Comparison of ENCODE assay signal across 8 mouse cellular contexts in the genomic region with DNA sequence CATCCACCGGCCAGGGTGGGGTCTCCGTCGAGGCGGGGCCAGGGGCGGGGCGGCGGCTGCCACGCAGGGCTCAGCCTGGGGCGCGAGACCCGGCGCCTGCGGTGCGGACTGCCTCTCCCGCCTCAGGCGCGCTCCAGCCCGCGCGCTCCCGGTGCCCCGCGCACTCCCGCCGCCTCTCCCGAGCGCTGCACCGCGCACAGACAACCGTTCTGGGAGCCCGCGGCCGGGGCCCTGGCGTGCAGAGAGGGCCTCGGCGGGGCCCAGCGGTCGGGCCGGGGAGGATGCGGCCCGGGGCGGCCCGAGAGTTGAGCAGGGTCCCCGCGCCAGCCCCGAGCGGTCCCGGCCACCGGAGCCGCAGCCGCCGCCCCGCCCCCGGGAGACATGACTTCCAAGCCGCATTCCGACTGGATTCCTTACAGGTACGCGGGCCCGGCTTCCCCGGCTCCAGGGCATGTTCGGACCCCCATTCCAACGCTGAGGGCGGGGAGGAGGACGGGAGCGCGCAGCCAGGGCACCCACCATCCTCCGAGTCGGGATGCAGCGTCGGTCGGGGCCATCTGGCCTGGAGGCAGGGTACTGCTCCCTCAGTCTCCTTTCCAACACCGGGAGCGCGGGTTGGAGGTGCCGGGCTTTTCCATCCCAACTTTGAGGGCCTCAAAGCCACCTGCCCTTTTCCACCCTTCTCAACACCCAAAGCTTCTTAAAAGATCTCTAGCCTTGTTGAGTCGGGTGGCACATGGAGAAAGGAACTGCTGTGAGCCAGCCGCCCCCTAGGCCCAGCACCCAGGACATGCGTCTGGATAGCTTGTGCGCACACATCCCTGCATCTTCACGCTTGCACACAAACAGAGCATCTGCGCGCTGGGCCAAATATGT.
DNase-seq lines count a peak whose midpoint lies in the region; ATAC-seq and TF ChIP-seq lines count a peak whose summit lies in the region.

No protein-coding gene starts in this region.

- H3K36me3 ChIP-seq in kidney, embryonic 14.5 days (ENCODE audit: control insufficient read depth, insufficient read depth, low read length): no peaks in the 10 kb centered on the region
- no peaks in the 10 kb centered on the region for H3K36me3 ChIP-seq in embryonic facial prominence, embryonic 10.5 days (replicated peaks)
- no peaks in the 10 kb centered on the region for H3K36me3 ChIP-seq in intestine, embryonic 16.5 days (ENCODE audit: control insufficient read depth, insufficient read depth, low read length)
- H3K36me3 ChIP-seq in midbrain, postnatal 0 days (ENCODE audit: insufficient read depth, low read length): no peaks in the 10 kb centered on the region

- peak; percentile 31; the same call in 1 of the 2 replicates for TF ChIP-seq CTCF in midbrain, postnatal 0 days (IDR thresholded peaks at IDR 0.05)

- peaks cover 34% of the 10 kb centered on the region for H3K27me3 ChIP-seq in kidney, embryonic 14.5 days (ENCODE audit: control insufficient read depth, insufficient read depth, low read length)
- peaks cover 74% of the 10 kb centered on the region for H3K27me3 ChIP-seq in embryonic facial prominence, embryonic 10.5 days (replicated peaks; ENCODE audit: low read depth, poor library complexity, severe bottlenecking)
- peaks cover 29% of the 10 kb centered on the region for H3K27me3 ChIP-seq in intestine, embryonic 16.5 days (replicated peaks; ENCODE audit: control insufficient read depth, insufficient read depth, low read length)
- H3K27me3 ChIP-seq in midbrain, postnatal 0 days (ENCODE audit: insufficient read depth, low read length): no peaks in the 10 kb centered on the region

- 2% methylated on average over 76 of the region's 82 CpGs for WGBS in kidney, embryonic 14.5 days
- 1% methylated on average over 82 of the region's 82 CpGs for WGBS in embryonic facial prominence, embryonic 10.5 days
- 3% methylated on average over 70 of the region's 82 CpGs for WGBS in intestine, embryonic 16.5 days
- under 1% methylated on average over 70 of the region's 82 CpGs for WGBS in midbrain, postnatal 0 days

- no peak for DNase-seq in kidney, postnatal 36 days
- DNase-seq in adrenal gland, postnatal 14 days: peak; percentile 66
- DNase-seq in embryonic facial prominence, embryonic 10.5 days (ENCODE audit: low spot score): peak; percentile 66
- peak; percentile 54 for DNase-seq in midbrain, postnatal 0 days (ENCODE audit: low spot score)
- no peak for DNase-seq in B cell, adult 2 months
- DNase-seq in urinary bladder, postnatal 10 days (ENCODE audit: low spot score): no peak

- H3K4me2 ChIP-seq in kidney, embryonic 14.5 days (replicated peaks; ENCODE audit: low read depth, low read length): peak overlapping the region; percentile 95
- H3K4me2 ChIP-seq in intestine, embryonic 16.5 days (ENCODE audit: low read depth, low read length): peak overlapping the region; percentile 97
- H3K4me2 ChIP-seq in midbrain, postnatal 0 days (ENCODE audit: low read depth, low read length, poor library complexity, severe bottlenecking): peak overlapping the region; percentile 83

- H3K4me3 ChIP-seq in kidney, embryonic 14.5 days (ENCODE audit: low read length): peak overlapping the region; percentile 65
- peak overlapping the region; percentile 82 for H3K4me3 ChIP-seq in embryonic facial prominence, embryonic 10.5 days
- peak overlapping the region; percentile 64 for H3K4me3 ChIP-seq in intestine, embryonic 16.5 days (ENCODE audit: low read length)
- H3K4me3 ChIP-seq in midbrain, postnatal 0 days (ENCODE audit: low read depth, low read length): peak overlapping the region; percentile 75

- H3K9ac ChIP-seq in kidney, embryonic 14.5 days (ENCODE audit: low read depth, low read length): peak overlapping the region; percentile 66
- peak overlapping the region; percentile 66 for H3K9ac ChIP-seq in intestine, embryonic 16.5 days (ENCODE audit: low read depth, low read length)
- peak overlapping the region; percentile 85 for H3K9ac ChIP-seq in midbrain, postnatal 0 days (replicated peaks; ENCODE audit: low read length, poor library complexity, severe bottlenecking)

- peak; percentile 86 for ATAC-seq in kidney, embryonic 14.5 days (ENCODE audit: low FRiP score, low TSS enrichment)
- ATAC-seq in intestine, embryonic 16.5 days: peak; percentile 66
- peak; percentile 65 for ATAC-seq in midbrain, postnatal 0 days (ENCODE audit: low FRiP score)

- H3K27ac ChIP-seq in kidney, embryonic 14.5 days (ENCODE audit: low read depth, low read length): no peak overlapping the region
- peak overlapping the region; percentile 78 for H3K27ac ChIP-seq in embryonic facial prominence, embryonic 10.5 days (replicated peaks)
- H3K27ac ChIP-seq in intestine, embryonic 16.5 days (ENCODE audit: low read length): no peak overlapping the region
- peak overlapping the region; percentile 87 for H3K27ac ChIP-seq in midbrain, postnatal 0 days (ENCODE audit: low read depth, low read length)

- no peaks in the 10 kb centered on the region for H3K9me3 ChIP-seq in kidney, embryonic 14.5 days (ENCODE audit: control insufficient read depth, low read length)
- no peaks in the 10 kb centered on the region for H3K9me3 ChIP-seq in embryonic facial prominence, embryonic 10.5 days
- no peaks in the 10 kb centered on the region for H3K9me3 ChIP-seq in intestine, embryonic 16.5 days (ENCODE audit: control insufficient read depth, low read length)
- no peaks in the 10 kb centered on the region for H3K9me3 ChIP-seq in midbrain, postnatal 0 days (ENCODE audit: low read length)

- no peaks in the 10 kb centered on the region for H3K4me1 ChIP-seq in kidney, embryonic 14.5 days (ENCODE audit: control insufficient read depth, insufficient read depth, low read length)
- H3K4me1 ChIP-seq in embryonic facial prominence, embryonic 10.5 days: peaks cover 24% of the 10 kb centered on the region
- no peaks in the 10 kb centered on the region for H3K4me1 ChIP-seq in intestine, embryonic 16.5 days (ENCODE audit: control insufficient read depth, insufficient read depth, low read length)
- peaks cover 17% of the 10 kb centered on the region; the same call in 1 of the 2 replicates for H3K4me1 ChIP-seq in midbrain, postnatal 0 days (ENCODE audit: insufficient read depth, low read length)

Comparison
In these comparisons a context has a peak if more than half of its experiments do, and no peak if none do; other contexts are left out.
1. H3K27ac ChIP-seq: peak in embryonic facial prominence, embryonic 10.5 days (single experiment) and midbrain, postnatal 0 days (single experiment); none in kidney, embryonic 14.5 days (single experiment) and intestine, embryonic 16.5 days (single experiment).
2. DNase-seq: peak in adrenal gland, postnatal 14 days (single experiment), embryonic facial prominence, embryonic 10.5 days (single experiment) and midbrain, postnatal 0 days (single experiment); none in kidney, postnatal 36 days (0 of 2), B cell, adult 2 months (0 of 2) and urinary bladder, postnatal 10 days (single experiment).
3. Peak in every context shown above with its lines, with median percentiles within 50 percentile points of each other: ATAC-seq, H3K4me2 ChIP-seq, H3K4me3 ChIP-seq and H3K9ac ChIP-seq.